Mouse (Mus musculus): Measurements from ENCODE around the gene Vps51.

DNA sequence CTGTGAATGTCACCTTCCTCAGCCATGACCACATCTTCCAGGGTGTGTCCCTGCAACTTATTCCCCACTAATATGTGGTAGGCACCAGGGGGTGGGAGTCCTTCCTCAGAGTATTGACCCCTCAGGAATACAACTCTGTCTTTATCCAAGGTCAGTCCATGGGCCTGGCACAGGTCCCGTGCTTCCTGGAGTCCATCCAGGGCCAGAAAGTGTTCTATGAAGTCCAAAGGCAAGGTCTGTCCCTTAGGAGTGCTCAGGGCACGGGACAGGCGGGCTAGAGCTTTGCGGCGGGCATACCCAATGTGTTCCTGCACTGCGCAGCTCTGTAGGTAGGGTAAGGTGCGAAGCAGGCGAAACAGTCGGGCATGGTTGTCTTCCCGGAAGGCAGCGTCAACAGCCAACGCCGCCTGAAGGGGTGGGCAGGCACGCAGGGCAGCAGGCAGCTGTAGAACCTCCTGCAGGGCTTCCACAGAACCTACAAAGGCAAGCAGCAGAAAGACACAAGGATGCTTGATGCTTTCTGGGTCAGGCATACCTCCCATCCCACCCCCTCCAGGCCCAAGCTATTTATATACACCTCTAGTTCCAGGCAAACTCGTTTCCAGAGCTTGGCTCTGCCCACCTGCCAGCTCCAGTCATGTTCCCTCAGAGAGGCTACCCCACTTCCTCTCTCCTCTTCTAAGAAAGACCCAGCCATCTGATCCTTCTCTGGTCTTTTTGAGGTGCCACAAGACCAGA, 39.3 kb upstream of the Vps51 start:
- TF ChIP-seq CTCF (IDR thresholded peaks at IDR 0.05; ENCODE audit: extremely low read depth, insufficient read depth, insufficient read length, insufficient replicate concordance) (no peak), POLR2A (IDR thresholded peaks at IDR 0.05; ENCODE audit: low read depth, low read length) (no peak)

Measured in spleen, adult 2 months (tissue).